Mouse (Mus musculus) neural tube, embryonic 14.5 days (tissue): ENCODE data around the gene Slc52a3. TPM values are rescaled to one million over a fixed set of nuclear protein-coding genes. Genes with fewer than 3 reads are reported as not detected.
A peak's percentile ranks its signal among the peaks of the same experiment; 100 is the strongest.

Experiments
- ATAC-seq: fragments of 200-750 bp; cut with Nextera tagmentation; 2 replicates; pipeline ENCODE4 v1.8.0; 2017; ENCODE audit warnings: low read depth, mild to moderate bottlenecking, moderate TSS enrichment, moderate library complexity
- H3K27ac ChIP-seq: fragments of 300-500 bp; sonication (generic); 2 replicates; pipeline ENCODE4 v1.5.1; 2014; ENCODE audit warnings: low read depth, mild to moderate bottlenecking, control low read depth, low read length, moderate library complexity, mixed read lengths
- H3K27me3 ChIP-seq: fragments of 300-500 bp; sonication (generic); 2 replicates; pipeline ENCODE4 v1.6.1; 2014; ENCODE audit warnings: low read length; ENCODE audit not compliant: control insufficient read depth, insufficient read depth
- H3K36me3 ChIP-seq: fragments of 300-500 bp; sonication (generic); 2 replicates; pipeline ENCODE4 v1.6.1; 2014; ENCODE audit warnings: low read length, mixed read lengths; ENCODE audit not compliant: control insufficient read depth, insufficient read depth
- H3K4me1 ChIP-seq: fragments of 300-500 bp; sonication (generic); 2 replicates; pipeline ENCODE4 v1.6.1; 2014; ENCODE audit warnings: low read length; ENCODE audit not compliant: control insufficient read depth, insufficient read depth
- H3K4me2 ChIP-seq: fragments of 300-500 bp; sonication (generic); 2 replicates; pipeline ENCODE4 v1.6.1; 2014; ENCODE audit warnings: mild to moderate bottlenecking, low read depth, low read length, control low read depth
- H3K4me3 ChIP-seq: fragments of 300-500 bp; sonication (generic); 2 replicates; pipeline ENCODE4 v1.5.1; 2014; ENCODE audit warnings: low read depth, low read length, control low read depth, mixed read lengths
- H3K9ac ChIP-seq: fragments of 300-500 bp; sonication (generic); replicated peaks from 2 replicates; pipeline ENCODE4 v1.6.1; 2014; ENCODE audit warnings: low read depth, mild to moderate bottlenecking, control low read depth, low read length, mixed read lengths
- H3K9me3 ChIP-seq: fragments of 300-500 bp; sonication (generic); 2 replicates; pipeline ENCODE4 v1.6.1; 2016; ENCODE audit warnings: low read length; ENCODE audit not compliant: control insufficient read depth
- WGBS: fragments of 180-500 bp; shearing (Covaris S2); extraction: QIAGEN DNeasy Blood & Tissue Kit; methylation state at CpG from one replicate; pipeline ENCODE4 v1.1.7; 2014; 5-methylcytosine and 5-hydroxymethylcytosine counted together
- polyA plus RNA-seq: library from polyadenylated mRNA; unstranded; fragments of >200 nt; fragmentation: Nextera tagmentation; extraction: Ambion mirVana; gene quantifications from 2 replicates; pipeline ENCODE4 v1.2.1, GENCODE M21; 2014

Gene Slc52a3
- polyA plus RNA-seq, result 0.60 and 1.2 TPM in 2 replicates

DNA sequence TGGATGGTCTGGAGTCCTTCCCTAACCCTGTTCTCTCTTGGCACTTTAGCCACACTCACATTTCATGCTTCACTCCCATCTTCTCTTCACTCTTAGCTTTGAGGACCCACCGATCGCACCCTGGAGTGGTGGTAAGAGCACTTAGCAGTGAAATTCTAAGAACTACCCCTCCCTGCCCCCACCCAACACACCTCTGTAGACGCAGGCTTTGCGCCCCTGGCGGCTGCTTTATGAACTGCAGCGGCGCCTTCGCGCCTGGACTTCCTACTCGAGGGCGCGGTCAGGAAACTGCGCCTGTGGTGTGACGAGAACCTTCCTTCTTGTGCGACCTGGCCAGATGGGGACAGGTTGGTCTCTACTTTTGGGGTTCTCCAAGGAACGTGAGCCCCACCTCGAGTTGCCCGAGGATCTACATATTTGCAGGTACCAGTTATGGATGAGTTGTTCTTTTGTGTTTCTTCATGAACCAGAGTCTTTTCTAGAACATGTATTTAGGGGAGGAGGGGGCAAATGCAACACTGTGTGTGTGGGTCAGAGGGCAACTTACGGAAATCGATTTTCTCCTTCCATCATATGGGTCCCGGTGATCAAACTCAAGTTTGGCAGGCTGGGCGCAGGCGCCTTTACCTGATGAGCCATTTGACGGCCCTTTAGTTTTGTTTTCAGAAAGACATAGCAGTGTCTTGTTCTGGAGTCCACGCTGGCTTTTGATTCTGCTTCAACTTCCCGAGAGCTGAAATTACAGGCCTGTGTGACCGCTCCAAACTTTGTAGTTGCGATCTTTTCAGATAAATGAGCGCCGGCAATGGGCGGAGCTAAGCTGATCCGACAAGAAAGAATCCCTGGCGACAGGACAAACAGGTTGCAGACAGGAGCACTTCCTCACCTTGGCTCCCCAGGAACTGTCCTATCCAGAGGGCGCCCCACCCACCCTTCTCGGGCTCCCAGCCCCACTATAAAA is at the start of gene Slc52a3:
Gene Slc52a3 (plus strand): TSS at position 283 of the 961 bp plus-strand sequence.
- Histone ChIP-seq H3K9ac (no peak within 1 kb of the TSS), H3K36me3 (no peaks in the 10 kb centered on the region), H3K4me2 (peak within 1 kb of the TSS; percentile 14; the same call in 1 of the 2 replicates), H3K4me1 (peaks cover 4% of the 10 kb centered on the region; the same call in 1 of the 2 replicates), H3K4me3 (no peak within 1 kb of the TSS), H3K9me3 (no peaks in the 10 kb centered on the region), H3K27me3 (peaks cover 16% of the 10 kb centered on the region), H3K27ac (no peak within 1 kb of the TSS)
- ATAC-seq, result peak; percentile 22; the same call in 1 of the 2 replicates
- WGBS, result 7% methylated on average over 35 of the region's 35 CpGs

DNA sequence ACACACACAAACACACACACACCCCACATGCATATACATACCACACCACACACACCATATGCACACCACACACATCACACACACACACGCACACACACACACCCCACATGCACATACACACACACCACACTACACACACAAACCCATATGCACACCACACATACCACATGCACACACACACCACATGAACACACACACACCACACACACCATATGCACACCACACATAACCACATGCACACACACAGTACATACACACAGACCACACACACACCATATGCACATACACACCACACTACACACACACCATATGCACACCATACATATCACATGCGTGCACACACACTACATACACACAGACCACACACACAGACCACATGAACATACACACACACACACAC is 48.7 kb upstream of the Slc52a3 start:
- H3K4me1 ChIP-seq, result no peaks in the 10 kb centered on the region
- no peak overlapping the region for H3K4me3 ChIP-seq
- ATAC-seq, result no peak
- H3K9ac ChIP-seq, result no peak overlapping the region
- 98% methylated on average over 2 of the region's 2 CpGs for WGBS
- no peak overlapping the region for H3K4me2 ChIP-seq
- H3K27me3 ChIP-seq, result no peaks in the 10 kb centered on the region
- H3K9me3 ChIP-seq, result no peaks in the 10 kb centered on the region
- H3K36me3 ChIP-seq, result no peaks in the 10 kb centered on the region
- H3K27ac ChIP-seq, result no peak overlapping the region

DNA sequence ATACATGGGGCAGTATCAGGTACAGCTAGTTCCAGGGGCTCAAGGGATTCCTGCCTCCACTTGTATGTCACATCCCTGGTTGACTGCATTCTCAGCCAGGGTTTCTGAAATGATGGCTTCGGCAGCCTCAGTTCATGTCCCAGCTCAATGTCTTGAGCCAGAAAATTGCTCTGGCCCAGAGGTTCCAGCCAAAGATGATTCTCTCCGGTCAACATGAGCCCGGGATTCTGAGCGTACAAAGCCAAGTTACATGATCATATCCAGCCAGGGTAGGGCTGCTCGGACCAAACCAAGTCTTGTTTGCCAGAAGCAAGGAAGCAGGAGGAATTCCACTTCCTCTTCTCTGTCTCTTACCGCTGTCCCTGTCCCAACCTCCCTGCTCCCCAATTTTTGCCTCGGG is 48.0 kb upstream of the Slc52a3 start:
- Histone ChIP-seq H3K27me3 (no peaks in the 10 kb centered on the region), H3K9me3 (no peaks in the 10 kb centered on the region), H3K9ac (no peak overlapping the region), H3K4me3 (no peak overlapping the region), H3K27ac (no peak overlapping the region), H3K4me2 (no peak overlapping the region), H3K36me3 (no peaks in the 10 kb centered on the region), H3K4me1 (no peaks in the 10 kb centered on the region)
- no peak for ATAC-seq
- WGBS, result 89% methylated on average over 7 of the region's 7 CpGs

DNA sequence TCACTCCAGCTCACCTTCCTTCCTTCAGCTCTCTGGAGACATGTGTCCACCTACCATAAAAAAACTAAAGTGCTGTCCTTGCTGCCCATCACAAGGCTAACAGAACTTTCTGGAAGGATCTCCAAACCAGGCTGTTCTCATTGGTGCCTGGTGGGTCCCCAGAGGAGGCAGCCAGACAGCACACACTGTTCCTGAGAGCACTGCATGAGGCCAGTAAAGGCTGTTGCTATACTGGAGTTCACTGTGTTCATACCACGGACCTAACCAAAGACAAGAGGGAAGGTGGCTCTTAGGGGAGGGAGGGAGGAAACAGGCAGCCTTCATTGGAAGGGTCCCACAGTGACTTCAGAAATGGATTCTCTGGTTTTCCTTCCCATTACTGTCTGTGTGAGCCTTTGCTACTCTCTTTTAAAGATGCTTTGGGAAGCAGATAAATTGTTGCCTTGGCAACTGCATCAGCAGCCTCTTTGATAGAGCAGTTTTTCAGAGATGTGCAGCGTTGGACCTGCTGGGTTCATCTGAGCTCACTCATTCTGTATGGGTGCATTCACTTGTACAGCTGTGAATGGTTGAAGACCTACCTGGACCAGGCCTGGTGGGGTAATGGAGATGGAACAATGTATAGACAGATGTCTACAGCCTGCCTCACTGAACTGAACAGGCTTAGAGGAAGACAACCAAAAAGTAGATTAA is 47.1 kb upstream of the Slc52a3 start:
- WGBS, result 48% methylated on average over 2 of the region's 2 CpGs
- H3K4me2 ChIP-seq, result no peak overlapping the region
- peak; percentile 49; the same call in 1 of the 2 replicates for ATAC-seq

DNA sequence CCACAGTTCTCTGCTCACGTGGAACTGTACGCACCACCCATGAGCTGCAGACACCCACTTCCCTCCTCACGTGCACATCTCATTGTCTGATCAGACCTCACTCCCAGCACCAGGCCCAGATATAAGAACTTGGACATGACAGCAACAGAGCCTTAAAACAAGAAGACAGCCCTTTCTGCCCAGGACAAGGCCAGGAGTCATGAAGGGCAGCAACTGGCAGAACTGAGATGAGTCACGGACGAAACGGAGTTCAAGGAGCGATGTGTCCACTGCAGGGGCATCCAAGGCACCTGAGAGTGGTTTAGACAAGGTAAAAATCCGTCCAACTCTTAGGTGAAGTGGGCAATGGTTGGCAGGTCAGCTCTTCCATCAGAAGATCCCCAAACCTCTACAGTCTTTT is 42.6 kb upstream of the Slc52a3 start:
- H3K4me1 ChIP-seq, result no peaks in the 10 kb centered on the region
- H3K9ac ChIP-seq, result no peak overlapping the region
- no peak overlapping the region for H3K4me2 ChIP-seq
- ATAC-seq, result no peak
- H3K36me3 ChIP-seq, result no peaks in the 10 kb centered on the region
- H3K27ac ChIP-seq, result no peak overlapping the region
- no peaks in the 10 kb centered on the region for H3K9me3 ChIP-seq
- H3K4me3 ChIP-seq, result no peak overlapping the region
- 88% methylated on average over 8 of the region's 8 CpGs for WGBS
- no peaks in the 10 kb centered on the region for H3K27me3 ChIP-seq

More for the DNA sequence above, 47.1 kb upstream of the Slc52a3 start:
- no peaks in the 10 kb centered on the region for H3K27me3 ChIP-seq
- H3K27ac ChIP-seq, result no peak overlapping the region
- H3K9me3 ChIP-seq, result no peaks in the 10 kb centered on the region
- H3K36me3 ChIP-seq, result no peaks in the 10 kb centered on the region
- H3K4me3 ChIP-seq, result no peak overlapping the region
- no peaks in the 10 kb centered on the region for H3K4me1 ChIP-seq
- H3K9ac ChIP-seq, result no peak overlapping the region

DNA sequence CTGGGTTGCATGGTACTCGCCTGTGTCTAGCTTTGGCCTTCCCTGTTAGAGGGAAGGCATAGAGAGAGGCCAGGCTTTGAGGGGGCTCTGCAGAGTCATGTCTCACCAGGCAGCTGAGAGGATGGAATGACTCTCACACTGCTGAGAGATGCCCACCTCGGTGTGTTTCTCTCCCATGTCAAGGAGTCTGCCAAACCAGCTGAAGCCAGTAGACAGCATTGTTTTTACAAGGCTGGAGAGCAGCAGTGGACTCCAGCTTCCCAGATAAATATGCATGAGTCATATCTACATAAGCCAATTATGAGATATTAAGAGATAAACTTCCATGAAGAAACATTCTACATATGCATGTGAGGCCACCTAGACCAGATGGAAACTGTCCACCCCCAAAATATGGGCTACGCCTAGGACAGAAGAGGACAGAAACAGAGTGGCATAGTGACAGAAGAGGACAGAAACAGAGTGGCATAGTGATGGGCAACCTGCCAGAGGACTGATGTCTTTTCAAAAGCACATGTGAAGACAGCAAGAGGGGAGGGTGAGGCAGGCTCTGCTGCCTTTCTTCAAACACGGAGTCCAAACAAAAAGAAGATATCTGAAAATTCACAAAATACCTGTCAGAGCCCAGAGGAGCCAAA is 39.7 kb upstream of the Slc52a3 start:
- no peak for ATAC-seq

DNA sequence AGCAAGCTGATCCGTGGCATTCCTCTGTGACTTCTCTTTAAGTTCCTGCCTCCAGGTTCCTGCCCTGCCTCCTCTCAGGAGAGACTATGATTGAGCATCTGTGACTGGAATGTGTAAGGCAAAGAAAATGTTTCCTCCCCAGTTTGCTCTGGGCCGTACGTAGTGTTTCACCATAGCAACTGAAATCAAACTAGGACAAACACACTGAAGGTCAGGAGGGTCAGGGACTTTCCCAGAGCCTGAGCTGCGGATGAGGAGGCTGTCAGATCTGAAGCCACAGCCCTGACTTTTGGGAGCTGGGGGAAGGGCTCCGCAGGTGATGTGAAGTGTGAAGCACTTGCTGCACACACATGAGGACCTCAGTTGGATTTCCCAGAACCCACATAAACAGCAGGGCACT is 37.0 kb upstream of the Slc52a3 start:
- WGBS, result 45% methylated on average over 5 of the region's 5 CpGs
- no peak overlapping the region for H3K4me2 ChIP-seq
- no peaks in the 10 kb centered on the region for H3K36me3 ChIP-seq
- H3K9ac ChIP-seq, result no peak overlapping the region
- H3K4me3 ChIP-seq, result no peak overlapping the region
- no peaks in the 10 kb centered on the region for H3K4me1 ChIP-seq
- ATAC-seq, result no peak
- H3K9me3 ChIP-seq, result no peaks in the 10 kb centered on the region
- no peaks in the 10 kb centered on the region for H3K27me3 ChIP-seq
- no peak overlapping the region for H3K27ac ChIP-seq

More for the DNA sequence above, 39.7 kb upstream of the Slc52a3 start:
- no peak overlapping the region for H3K27ac ChIP-seq
- no peak overlapping the region for H3K9ac ChIP-seq
- no peaks in the 10 kb centered on the region for H3K9me3 ChIP-seq
- H3K4me1 ChIP-seq, result no peaks in the 10 kb centered on the region
- H3K36me3 ChIP-seq, result no peaks in the 10 kb centered on the region
- H3K27me3 ChIP-seq, result no peaks in the 10 kb centered on the region
- WGBS, result 78% methylated on average over 4 of the region's 4 CpGs
- H3K4me2 ChIP-seq, result no peak overlapping the region
- no peak overlapping the region for H3K4me3 ChIP-seq

DNA sequence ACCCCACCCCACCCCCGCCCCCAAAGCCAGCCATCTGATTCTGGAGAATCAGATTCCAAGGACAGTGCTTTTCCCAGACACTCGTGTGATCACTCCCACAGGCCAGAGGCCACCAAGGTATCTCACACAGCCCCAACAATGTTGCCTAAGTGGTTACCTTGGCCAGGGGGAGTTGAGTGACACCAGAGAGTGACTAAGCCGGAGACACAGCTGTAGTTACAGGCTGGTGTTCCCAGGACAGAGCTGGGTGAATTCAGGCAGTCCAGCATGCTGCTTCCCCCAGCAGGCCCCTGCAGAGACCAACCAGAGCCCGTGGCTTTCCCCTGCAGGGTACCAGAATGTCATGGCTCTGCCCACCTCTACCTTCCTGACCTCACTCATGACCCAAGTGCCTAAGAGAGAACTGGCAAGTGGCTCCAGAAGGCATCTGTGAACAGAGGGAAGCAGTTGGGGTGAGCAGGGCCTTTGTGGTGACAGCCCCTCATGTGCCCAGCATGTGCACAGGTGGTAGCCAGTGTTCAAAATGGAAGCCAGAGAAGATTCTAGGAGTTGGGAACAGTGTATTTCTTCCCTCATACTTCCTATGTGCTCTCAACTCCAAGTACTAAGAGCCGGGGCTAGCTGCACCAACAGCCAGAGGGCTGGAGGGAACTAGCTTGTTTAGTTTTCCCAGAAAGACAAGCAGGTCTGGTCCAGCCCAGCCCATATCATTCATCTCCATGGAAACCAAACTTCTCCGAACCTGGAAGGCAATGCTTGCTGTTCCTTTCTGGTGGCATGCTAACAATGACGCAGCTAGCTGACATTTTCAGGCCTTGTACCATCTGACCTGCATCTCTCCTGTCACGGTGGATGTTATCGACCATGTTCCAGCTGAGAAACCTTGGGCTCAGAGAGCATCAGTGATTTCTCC is 34.8 kb upstream of the Slc52a3 start:
- WGBS, result 47% methylated on average over 9 of the region's 9 CpGs
- Histone ChIP-seq H3K4me1 (no peaks in the 10 kb centered on the region; the same call in 1 of the 2 replicates), H3K36me3 (no peaks in the 10 kb centered on the region), H3K4me2 (no peak overlapping the region), H3K27me3 (no peaks in the 10 kb centered on the region), H3K9me3 (no peaks in the 10 kb centered on the region), H3K4me3 (no peak overlapping the region), H3K9ac (no peak overlapping the region), H3K27ac (no peak overlapping the region; the same call in 1 of the 2 replicates)
- no peak for ATAC-seq
